Mouse (Mus musculus): ENCODE data around the gene Ugcg. TPM values are rescaled to one million over a fixed set of nuclear protein-coding genes. Genes with fewer than 3 reads are reported as not detected.

The Ugcg gene
- 100 to 1,000 TPM; 226 to 268 TPM for total RNA-seq (2023)

DNA sequence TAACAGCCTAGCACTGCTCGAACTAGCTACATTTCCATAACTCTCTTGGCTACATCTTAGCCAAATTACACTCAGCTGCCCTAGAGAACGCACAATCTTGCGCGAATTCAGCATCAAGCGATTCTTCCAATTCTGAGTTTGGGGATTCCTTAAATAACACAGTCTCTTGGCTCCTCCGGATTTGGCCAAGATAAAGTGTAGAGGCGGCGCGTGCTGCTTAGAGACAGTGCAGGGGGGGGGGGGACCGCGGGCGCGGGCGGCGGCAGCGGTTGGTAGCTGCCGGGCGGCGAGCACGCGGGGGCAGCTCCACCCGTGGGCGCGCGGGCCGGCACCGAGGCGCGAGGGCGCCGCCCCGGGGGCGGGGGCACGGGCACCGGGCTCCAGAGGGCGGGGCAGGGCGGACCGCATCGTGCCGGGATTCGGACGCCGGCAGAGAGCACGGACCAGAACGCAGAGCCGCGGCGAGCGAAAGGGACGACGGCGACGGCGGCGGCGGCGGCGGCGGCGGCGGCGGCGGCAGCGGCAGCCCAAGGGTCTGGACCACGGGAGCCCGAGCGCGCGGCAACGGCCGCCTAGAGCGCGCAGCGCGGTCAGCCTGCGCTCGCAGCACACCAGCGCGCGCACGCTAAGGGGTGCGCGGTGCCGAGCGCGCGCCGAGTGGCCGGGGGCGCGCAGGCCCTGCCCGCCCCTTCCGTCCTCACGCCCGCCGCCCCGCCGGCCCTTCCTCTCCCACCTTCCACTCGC is at the start of gene Ugcg:
Gene Ugcg (plus strand): TSS at position 456 of the 744 bp plus-strand sequence.

Other genes starting within 250 kb of the Ugcg start
- not detected for gene Zkscan16, start 245.6 kb upstream of the Ugcg start, total RNA-seq (2023)
- 1 to 10 TPM in 1 of 2 experiments, under 1 TPM in 1; 0.89 to 3.0 TPM for gene Ptgr1, start 202.1 kb upstream of the Ugcg start, total RNA-seq (2023)
- 10 to 100 TPM; 10.3 to 14.7 TPM for gene Dnajc25, start 194.2 kb upstream of the Ugcg start, total RNA-seq (2023)
- gene Gm20503, start 186.0 kb upstream of the Ugcg start, total RNA-seq (2023), result 1 to 10 TPM in 1 of 2 experiments, not detected in 1; 1.7 TPM
- gene Gng10, start 154.2 kb upstream of the Ugcg start, total RNA-seq (2023), result 10 to 100 TPM; 40.9 to 45.0 TPM
- gene AI481877, start 50.3 kb upstream of the Ugcg start, total RNA-seq (2023), result not detected
- gene Susd1, start 249.4 kb downstream of the Ugcg start, total RNA-seq (2023), result 10 to 100 TPM in 1 of 2 experiments, 1 to 10 TPM in 1; 6.5 to 10.3 TPM